Mouse (Mus musculus) MEL (cell line): ENCODE data around the gene Krtap9-5. TPM values are rescaled to one million over a fixed set of nuclear protein-coding genes. Genes with fewer than 3 reads are reported as not detected.

ENCODE experiments used
- DNase-seq: peaks from one replicate; pipeline ENCODE4 v3.0.0; 2011; ENCODE audit warnings: low read depth, low spot score
- H3K27ac ChIP-seq: 2 replicates; pipeline ENCODE4 v1.5.1; 2012; ENCODE audit warnings: low read depth, mild to moderate bottlenecking, control low read depth, low read length, moderate library complexity; ENCODE audit not compliant: control insufficient read depth
- H3K27me3 ChIP-seq, 2 experiments: fragments of 150-350 bp in 1 of 2; sonication (generic) in 1 of 2; 2 replicates each; pipeline ENCODE4 v1.6.1; 2012; ENCODE audit warnings: low read length in 2 of 2, mild to moderate bottlenecking in 2 of 2, improper control_type of control experiment in 1 of 2, moderate library complexity in 1 of 2; ENCODE audit not compliant: insufficient read depth in 2 of 2, control insufficient read depth in 1 of 2
- H3K36me3 ChIP-seq, 2 experiments: 2 replicates each; pipeline ENCODE4 v1.6.1; 2012 to 2014; ENCODE audit warnings: low read length in 2 of 2, improper control_type of control experiment in 1 of 2, inconsistent platforms in 1 of 2, mild to moderate bottlenecking in 1 of 2; ENCODE audit not compliant: insufficient read depth in 2 of 2, control insufficient read depth in 1 of 2
- H3K4me1 ChIP-seq, 2 experiments: fragments of 150-350 bp in 1 of 2; sonication (generic) in 1 of 2; 2 replicates each; pipeline ENCODE4 v1.6.1; 2012; ENCODE audit warnings: low read length in 2 of 2, improper control_type of control experiment in 1 of 2, mild to moderate bottlenecking in 1 of 2; ENCODE audit not compliant: insufficient read depth in 2 of 2, control insufficient read depth in 1 of 2
- H3K4me3 ChIP-seq, 2 experiments: fragments of 150-350 bp in 1 of 2; sonication (generic) in 1 of 2; 2 replicates each; pipeline ENCODE4 v1.5.1; 2012; ENCODE audit warnings: low read depth in 2 of 2, low read length in 2 of 2, mild to moderate bottlenecking in 2 of 2, moderate library complexity in 2 of 2, control low read depth in 1 of 2, improper control_type of control experiment in 1 of 2; ENCODE audit not compliant: control insufficient read depth in 1 of 2, insufficient read depth in 1 of 2
- H3K79me2 ChIP-seq: 2 replicates; pipeline ENCODE4 v1.6.1; 2012; ENCODE audit warnings: mild to moderate bottlenecking, low read length, moderate library complexity; ENCODE audit not compliant: control insufficient read depth, poor library complexity, insufficient read depth
- H3K9ac ChIP-seq: 2 replicates; pipeline ENCODE4 v1.6.1; 2012; ENCODE audit warnings: low read depth, mild to moderate bottlenecking, control low read depth, low read length, moderate library complexity; ENCODE audit not compliant: control insufficient read depth, poor library complexity, severe bottlenecking
- H3K9me3 ChIP-seq: fragments of 150-350 bp; sonication (generic); replicated peaks from 2 replicates; pipeline ENCODE4 v1.6.1; 2012; ENCODE audit warnings: mild to moderate bottlenecking, low read length, improper control_type of control experiment, moderate library complexity; ENCODE audit not compliant: insufficient read depth
- CHD1 ChIP-seq: IDR thresholded peaks from 2 replicates; pipeline ENCODE4 v1.6.1; 2012; ENCODE audit warnings: low read depth, mild to moderate bottlenecking, inconsistent platforms, low read length, improper control_type of control experiment
- CHD2 ChIP-seq: IDR thresholded peaks from 2 replicates; pipeline ENCODE4 v1.6.1; 2011; ENCODE audit warnings: low read length, improper control_type of control experiment
- E2F4 ChIP-seq: IDR thresholded peaks from 2 replicates; pipeline ENCODE4 v1.6.1; 2011; ENCODE audit warnings: low read depth, low read length, improper control_type of control experiment, borderline replicate concordance
- EP300 ChIP-seq, 2 experiments: IDR thresholded peaks; 2 replicates each; pipeline ENCODE4 v1.6.1; 2011; ENCODE audit warnings: improper control_type of control experiment in 2 of 2, low read length in 2 of 2, low read depth in 1 of 2, mild to moderate bottlenecking in 1 of 2
- HCFC1 ChIP-seq: IDR thresholded peaks from 2 replicates; pipeline ENCODE4 v1.6.1; 2012; ENCODE audit warnings: low read depth, mild to moderate bottlenecking, inconsistent platforms, low read length, improper control_type of control experiment, moderate library complexity
- JUND ChIP-seq: IDR thresholded peaks from 2 replicates; pipeline ENCODE4 v1.6.1; 2011; ENCODE audit warnings: low read depth, mild to moderate bottlenecking, improper control_type of control experiment, low read length
- MAFK ChIP-seq: IDR thresholded peaks from 2 replicates; pipeline ENCODE4 v1.6.1; 2011; ENCODE audit warnings: low read depth, mild to moderate bottlenecking, low read length, improper control_type of control experiment, borderline replicate concordance
- MAX ChIP-seq: IDR thresholded peaks from 2 replicates; pipeline ENCODE4 v1.6.1; 2011; ENCODE audit warnings: low read length, improper control_type of control experiment
- MAZ ChIP-seq: IDR thresholded peaks from 2 replicates; pipeline ENCODE4 v1.6.1; 2012; ENCODE audit warnings: low read depth, mild to moderate bottlenecking, inconsistent platforms, low read length, improper control_type of control experiment
- MEF2A ChIP-seq: IDR thresholded peaks from 2 replicates; pipeline ENCODE4 v1.6.1; 2014; ENCODE audit warnings: low read depth, mild to moderate bottlenecking, inconsistent platforms, low read length, improper control_type of control experiment; ENCODE audit not compliant: poor library complexity, insufficient replicate concordance, severe bottlenecking; ENCODE audit errors: extremely low read depth
- MXI1 ChIP-seq: IDR thresholded peaks from 2 replicates; pipeline ENCODE4 v1.6.1; 2011; ENCODE audit warnings: mild to moderate bottlenecking, low read depth, low read length, improper control_type of control experiment
- MYB ChIP-seq: IDR thresholded peaks from 2 replicates; pipeline ENCODE4 v1.6.1; 2011; ENCODE audit warnings: mild to moderate bottlenecking, low read depth, low read length, improper control_type of control experiment
- MYC ChIP-seq: IDR thresholded peaks from 2 replicates; pipeline ENCODE4 v1.6.1; 2011; ENCODE audit warnings: low read depth, mild to moderate bottlenecking, low read length, improper control_type of control experiment, moderate library complexity
- NELFE ChIP-seq: IDR thresholded peaks from 2 replicates; pipeline ENCODE4 v1.6.1; 2011; ENCODE audit warnings: low read depth, low read length, improper control_type of control experiment
- NRF1 ChIP-seq: IDR thresholded peaks from 2 replicates; pipeline ENCODE4 v1.6.1; 2014; ENCODE audit warnings: low read depth, mild to moderate bottlenecking, inconsistent platforms, low read length, improper control_type of control experiment, moderate library complexity; ENCODE audit not compliant: poor library complexity, insufficient read depth, severe bottlenecking
- POLR2AphosphoS5 ChIP-seq: IDR thresholded peaks from 2 replicates; pipeline ENCODE4 v1.6.1; 2012; ENCODE audit warnings: low read depth, borderline replicate concordance, mild to moderate bottlenecking, inconsistent platforms, low read length, moderate library complexity, mixed read lengths
- RCOR1 ChIP-seq: IDR thresholded peaks from 2 replicates; pipeline ENCODE4 v1.6.1; 2012; ENCODE audit warnings: low read depth, mild to moderate bottlenecking, inconsistent platforms, low read length, improper control_type of control experiment
- SIN3A ChIP-seq: IDR thresholded peaks from 2 replicates; pipeline ENCODE4 v1.6.1; 2012; ENCODE audit warnings: low read length, improper control_type of control experiment, inconsistent platforms
- SMC3 ChIP-seq: IDR thresholded peaks from 2 replicates; pipeline ENCODE4 v1.6.1; 2011; ENCODE audit warnings: low read depth, low read length, improper control_type of control experiment
- TBP ChIP-seq: IDR thresholded peaks from 2 replicates; pipeline ENCODE4 v1.8.0; 2011; ENCODE audit warnings: low read depth, low read length, improper control_type of control experiment
- UBTF ChIP-seq: IDR thresholded peaks from 2 replicates; pipeline ENCODE4 v1.6.1; 2012; ENCODE audit warnings: low read depth, mild to moderate bottlenecking, inconsistent platforms, low read length, improper control_type of control experiment, moderate library complexity, borderline replicate concordance; ENCODE audit not compliant: insufficient read depth
- ZC3H11A ChIP-seq: IDR thresholded peaks from 2 replicates; pipeline ENCODE4 v1.6.1; 2012; ENCODE audit warnings: low read depth, mild to moderate bottlenecking, inconsistent platforms, low read length, improper control_type of control experiment
- ZKSCAN1 ChIP-seq: IDR thresholded peaks from 2 replicates; pipeline ENCODE4 v1.6.1; 2012; ENCODE audit warnings: low read depth, mild to moderate bottlenecking, inconsistent platforms, low read length, improper control_type of control experiment, moderate library complexity
- ZMIZ1 ChIP-seq: IDR thresholded peaks from 2 replicates; pipeline ENCODE4 v1.6.1; 2012; ENCODE audit warnings: low read depth, mild to moderate bottlenecking, inconsistent platforms, low read length, improper control_type of control experiment, moderate library complexity
- polyA plus RNA-seq, 2 experiments: library from polyadenylated mRNA; stranded (reverse) in 1 of 2; unstranded in 1 of 2; fragments of >175 nt in 1 of 2; fragments of >200 nt in 1 of 2; gene quantifications; 2 replicates each; pipeline versions ENCODE4 v1.2.1 to v1.2.4; 2012; ENCODE audit warnings: low replicate concordance in 2 of 2, low read depth in 1 of 2; ENCODE audit not compliant: insufficient read length in 2 of 2, insufficient read depth in 1 of 2, missing spikeins in 1 of 2
- total RNA-seq: library from RNA; depleted of rRNA; stranded (reverse); fragments of 300-350 nt; gene quantifications from 2 replicates; pipeline ENCODE4 v1.2.3, GENCODE M21; 2012

Krtap9-5 gene
- total and polyA plus RNA-seq, 3 experiments = not detected

- no peak overlapping the region for H3K9ac ChIP-seq
- H3K9me3 ChIP-seq = no peaks in the 10 kb centered on the region
- no peak overlapping the region for H3K27ac ChIP-seq
- H3K79me2 ChIP-seq = no peaks in the 10 kb centered on the region
- no peaks in the 10 kb centered on the region for H3K4me1 ChIP-seq
- TF ChIP-seq MAX (no peak), JUND (no peak), RCOR1 (no peak), EP300 (IDR thresholded peaks at IDR 0.05; ENCODE audit: low read depth in 1 of 2, low read length in 2 of 2) (no peak), UBTF (no peak), CHD1 (no peak), MAZ (no peak), HCFC1 (no peak), E2F4 (no peak), MAFK (no peak), MYC (no peak), ZC3H11A (no peak)
- TF ChIP-seq, all 39 proteins: peak for 0
- Histone ChIP-seq H3K4me3 (no peak overlapping the region), H3K36me3 (no peaks in the 10 kb centered on the region), H3K27me3 (no peaks in the 10 kb centered on the region)
- DNase-seq = no peak
These were observed 46.0 kb downstream of the Krtap9-5 start for GRCm38 (mm10) chr11:99994384-99994661.

- H3K27me3 ChIP-seq = no peaks in the 10 kb centered on the region
These were observed 50.8 kb downstream of the Krtap9-5 start for GRCm38 (mm10) chr11:99999091-99999490.

More at GRCm38 (mm10) chr11:99999091-99999490, 50.8 kb downstream of the Krtap9-5 start:
- no peaks in the 10 kb centered on the region for H3K36me3 ChIP-seq
- H3K9me3 ChIP-seq = no peaks in the 10 kb centered on the region
- H3K27ac ChIP-seq = no peak overlapping the region
- no peak overlapping the region for H3K9ac ChIP-seq
- no peak for DNase-seq
- no peak overlapping the region for H3K4me3 ChIP-seq
- no peak for TF ChIP-seq POLR2AphosphoS5
- no peak for TF ChIP-seq CHD2
- TF ChIP-seq MXI1 = no peak
- no peak for TF ChIP-seq E2F4
- no peak for TF ChIP-seq CHD1
- no peak for TF ChIP-seq SIN3A
- TF ChIP-seq MYC = no peak
- TF ChIP-seq MYB = no peak
- no peak for TF ChIP-seq MAFK
- no peak for TF ChIP-seq MEF2A
- TF ChIP-seq TBP = no peak
- no peak for TF ChIP-seq SMC3
- no peak for TF ChIP-seq MAZ
- no peak for TF ChIP-seq NELFE
- TF ChIP-seq NRF1 = no peak
- no peak for TF ChIP-seq ZKSCAN1
- no peak for TF ChIP-seq ZMIZ1
- H3K4me1 ChIP-seq = no peaks in the 10 kb centered on the region
- H3K79me2 ChIP-seq = no peaks in the 10 kb centered on the region
